Mouse (Mus musculus): ENCODE measurements at regions not wholly inside any gene's neighbourhood (a gene's known extent, or its start where the extent isn't known, plus 50 kb on each side); places are given as distances from the start of the nearest gene placed in this dataset.

- no peak overlapping the region for H3K4me2 ChIP-seq (ENCODE audit: low read depth, low read length)
- H3K27me3 ChIP-seq (ENCODE audit: control insufficient read depth, insufficient read depth, low read length): no peaks in the 10 kb centered on the region
- no peak overlapping the region for H3K9ac ChIP-seq (ENCODE audit: low read length)
- WGBS: 33% methylated on average over 3 of the region's 3 CpGs
- no peak overlapping the region for H3K4me3 ChIP-seq (replicated peaks; ENCODE audit: low read length)
- no peak overlapping the region for H3K27ac ChIP-seq (ENCODE audit: low read length)
- H3K9me3 ChIP-seq (replicated peaks; ENCODE audit: control insufficient read depth, low read length): no peaks in the 10 kb centered on the region
- no peaks in the 10 kb centered on the region for H3K4me1 ChIP-seq (ENCODE audit: control insufficient read depth, insufficient read depth, low read length)
- no peak for ATAC-seq (ENCODE audit: insufficient read depth, low FRiP score)
- H3K36me3 ChIP-seq (ENCODE audit: control insufficient read depth, insufficient read depth, low read length): no peaks in the 10 kb centered on the region
Observed at GRCm38 (mm10) chr7:115204916-115205315, 461.4 kb downstream of the Insc start.

- Histone ChIP-seq H3K4me1 (ENCODE audit: control insufficient read depth, insufficient read depth, low read length) (no peaks in the 10 kb centered on the region), H3K4me2 (ENCODE audit: low read depth, low read length) (no peak overlapping the region), H3K9me3 (replicated peaks; ENCODE audit: control insufficient read depth, low read length) (no peaks in the 10 kb centered on the region), H3K9ac (ENCODE audit: low read length) (no peak overlapping the region), H3K36me3 (ENCODE audit: control insufficient read depth, insufficient read depth, low read length) (no peaks in the 10 kb centered on the region), H3K4me3 (replicated peaks; ENCODE audit: low read length) (no peak overlapping the region), H3K27ac (ENCODE audit: low read length) (no peak overlapping the region), H3K27me3 (ENCODE audit: control insufficient read depth, insufficient read depth, low read length) (no peaks in the 10 kb centered on the region)
- ATAC-seq (ENCODE audit: insufficient read depth, low FRiP score): no peak
- 54% methylated on average over 9 of the region's 9 CpGs for WGBS
Observed at GRCm38 (mm10) chr7:115206479-115207134, 463.1 kb downstream of the Insc start.

GRCm38 (mm10) chr7:115208781-115209180 lies 465.3 kb downstream of the Insc start:
- 79% methylated on average over 7 of the region's 7 CpGs for WGBS
- Histone ChIP-seq H3K27me3 (ENCODE audit: control insufficient read depth, insufficient read depth, low read length) (no peaks in the 10 kb centered on the region), H3K27ac (ENCODE audit: low read length) (no peak overlapping the region), H3K4me2 (ENCODE audit: low read depth, low read length) (no peak overlapping the region), H3K4me3 (replicated peaks; ENCODE audit: low read length) (no peak overlapping the region), H3K9ac (ENCODE audit: low read length) (no peak overlapping the region), H3K9me3 (replicated peaks; ENCODE audit: control insufficient read depth, low read length) (no peaks in the 10 kb centered on the region), H3K36me3 (ENCODE audit: control insufficient read depth, insufficient read depth, low read length) (no peaks in the 10 kb centered on the region), H3K4me1 (ENCODE audit: control insufficient read depth, insufficient read depth, low read length) (no peaks in the 10 kb centered on the region)
- ATAC-seq (ENCODE audit: insufficient read depth, low FRiP score): no peak

GRCm38 (mm10) chr7:115210012-115210411 lies 466.5 kb downstream of the Insc start:
- no peaks in the 10 kb centered on the region for H3K36me3 ChIP-seq (ENCODE audit: control insufficient read depth, insufficient read depth, low read length)
- H3K27me3 ChIP-seq (ENCODE audit: control insufficient read depth, insufficient read depth, low read length): no peaks in the 10 kb centered on the region
- no peaks in the 10 kb centered on the region for H3K4me1 ChIP-seq (ENCODE audit: control insufficient read depth, insufficient read depth, low read length)
- 68% methylated on average over 2 of the region's 2 CpGs for WGBS
- no peaks in the 10 kb centered on the region for H3K9me3 ChIP-seq (replicated peaks; ENCODE audit: control insufficient read depth, low read length)
- H3K4me2 ChIP-seq (ENCODE audit: low read depth, low read length): no peak overlapping the region
- no peak overlapping the region for H3K4me3 ChIP-seq (replicated peaks; ENCODE audit: low read length)
- no peak overlapping the region for H3K9ac ChIP-seq (ENCODE audit: low read length)
- H3K27ac ChIP-seq (ENCODE audit: low read length): no peak overlapping the region
- no peak for ATAC-seq (ENCODE audit: insufficient read depth, low FRiP score)

GRCm38 (mm10) chr7:115216838-115217237 lies 473.3 kb downstream of the Insc start:
- no peaks in the 10 kb centered on the region for H3K36me3 ChIP-seq (ENCODE audit: control insufficient read depth, insufficient read depth, low read length)
- peaks cover 8% of the 10 kb centered on the region for H3K4me1 ChIP-seq (ENCODE audit: control insufficient read depth, insufficient read depth, low read length)
- peak; percentile 94 for ATAC-seq (ENCODE audit: insufficient read depth, low FRiP score)
- H3K4me2 ChIP-seq (ENCODE audit: low read depth, low read length): peak overlapping the region; percentile 59
- H3K27ac ChIP-seq (ENCODE audit: low read length): peak overlapping the region; percentile 37; the same call in 1 of the 2 replicates
- H3K27me3 ChIP-seq (ENCODE audit: control insufficient read depth, insufficient read depth, low read length): no peaks in the 10 kb centered on the region
- H3K9me3 ChIP-seq (replicated peaks; ENCODE audit: control insufficient read depth, low read length): no peaks in the 10 kb centered on the region
- 2% methylated on average over 13 of the region's 13 CpGs for WGBS
- peak overlapping the region; percentile 51; the same call in 1 of the 2 replicates for H3K9ac ChIP-seq (ENCODE audit: low read length)
- H3K4me3 ChIP-seq (replicated peaks; ENCODE audit: low read length): peak overlapping the region; percentile 34

- Histone ChIP-seq H3K9me3 (replicated peaks; ENCODE audit: control insufficient read depth, low read length) (no peaks in the 10 kb centered on the region), H3K9ac (ENCODE audit: low read length) (peak overlapping the region; percentile 51; the same call in 1 of the 2 replicates), H3K4me2 (ENCODE audit: low read depth, low read length) (peak overlapping the region; percentile 59), H3K27me3 (ENCODE audit: control insufficient read depth, insufficient read depth, low read length) (no peaks in the 10 kb centered on the region), H3K36me3 (ENCODE audit: control insufficient read depth, insufficient read depth, low read length) (no peaks in the 10 kb centered on the region), H3K4me3 (replicated peaks; ENCODE audit: low read length) (peak overlapping the region; percentile 34), H3K4me1 (ENCODE audit: control insufficient read depth, insufficient read depth, low read length) (peaks cover 8% of the 10 kb centered on the region), H3K27ac (ENCODE audit: low read length) (peak overlapping the region; percentile 37; the same call in 1 of the 2 replicates)
- ATAC-seq (ENCODE audit: insufficient read depth, low FRiP score): peak; percentile 6; the same call in 1 of the 2 replicates
- WGBS: 9% methylated on average over 5 of the region's 5 CpGs
Observed at GRCm38 (mm10) chr7:115217255-115217654, 473.8 kb downstream of the Insc start.

GRCm38 (mm10) chr7:115217712-115218111 lies 474.2 kb downstream of the Insc start:
- no peaks in the 10 kb centered on the region for H3K27me3 ChIP-seq (ENCODE audit: control insufficient read depth, insufficient read depth, low read length)
- no peak for ATAC-seq (ENCODE audit: insufficient read depth, low FRiP score)
- H3K9me3 ChIP-seq (replicated peaks; ENCODE audit: control insufficient read depth, low read length): no peaks in the 10 kb centered on the region
- H3K9ac ChIP-seq (ENCODE audit: low read length): no peak overlapping the region
- no peaks in the 10 kb centered on the region for H3K36me3 ChIP-seq (ENCODE audit: control insufficient read depth, insufficient read depth, low read length)
- no peak overlapping the region for H3K27ac ChIP-seq (ENCODE audit: low read length)
- no peak overlapping the region for H3K4me3 ChIP-seq (replicated peaks; ENCODE audit: low read length)
- 47% methylated on average over 6 of the region's 6 CpGs for WGBS
- peaks cover 8% of the 10 kb centered on the region for H3K4me1 ChIP-seq (ENCODE audit: control insufficient read depth, insufficient read depth, low read length)
- H3K4me2 ChIP-seq (ENCODE audit: low read depth, low read length): no peak overlapping the region

GRCm38 (mm10) chr7:115218596-115219180 lies 475.2 kb downstream of the Insc start:
- H3K27me3 ChIP-seq (ENCODE audit: control insufficient read depth, insufficient read depth, low read length): no peaks in the 10 kb centered on the region
- no peaks in the 10 kb centered on the region for H3K36me3 ChIP-seq (ENCODE audit: control insufficient read depth, insufficient read depth, low read length)
- no peak overlapping the region for H3K4me3 ChIP-seq (replicated peaks; ENCODE audit: low read length)
- peaks cover 8% of the 10 kb centered on the region for H3K4me1 ChIP-seq (ENCODE audit: control insufficient read depth, insufficient read depth, low read length)
- no peaks in the 10 kb centered on the region for H3K9me3 ChIP-seq (replicated peaks; ENCODE audit: control insufficient read depth, low read length)
- H3K4me2 ChIP-seq (ENCODE audit: low read depth, low read length): no peak overlapping the region
- WGBS: 33% methylated on average over 13 of the region's 13 CpGs
- no peak for ATAC-seq (ENCODE audit: insufficient read depth, low FRiP score)
- H3K9ac ChIP-seq (ENCODE audit: low read length): no peak overlapping the region
- no peak overlapping the region for H3K27ac ChIP-seq (ENCODE audit: low read length)

- Histone ChIP-seq H3K9me3 (replicated peaks; ENCODE audit: control insufficient read depth, low read length) (no peaks in the 10 kb centered on the region), H3K4me2 (ENCODE audit: low read depth, low read length) (no peak overlapping the region), H3K27me3 (ENCODE audit: control insufficient read depth, insufficient read depth, low read length) (no peaks in the 10 kb centered on the region), H3K9ac (ENCODE audit: low read length) (no peak overlapping the region), H3K4me1 (ENCODE audit: control insufficient read depth, insufficient read depth, low read length) (0 out of 2 replicates have a peak, but pooled peaks cover 3% of the 10 kb centered on the region), H3K4me3 (replicated peaks; ENCODE audit: low read length) (no peak overlapping the region), H3K36me3 (ENCODE audit: control insufficient read depth, insufficient read depth, low read length) (no peaks in the 10 kb centered on the region), H3K27ac (ENCODE audit: low read length) (no peak overlapping the region)
- 0 out of 2 replicates have a peak, but pooled peaks have one; percentile 44 for ATAC-seq (ENCODE audit: insufficient read depth, low FRiP score)
- WGBS: 64% methylated on average over 5 of the region's 7 CpGs
Observed at GRCm38 (mm10) chr7:115222642-115223041, 479.1 kb downstream of the Insc start.

Measured in stomach, embryonic 16.5 days (tissue).